Mouse (Mus musculus) stomach, postnatal 0 days (tissue): ENCODE measurements at regions not wholly inside any gene's neighbourhood (a gene's known extent, or its start where the extent isn't known, plus 50 kb on each side); places are given as distances from the start of the nearest gene placed in this dataset.

Experiments used
- ATAC-seq: fragments of 200-750 bp; cut with Nextera tagmentation; 2 replicates; pipeline ENCODE4 v1.8.0; 2017; ENCODE audit not compliant: low FRiP score, low TSS enrichment
- DNase-seq: peaks from one replicate; pipeline ENCODE4 v3.0.0-alpha.2; 2016; ENCODE audit warnings: low spot score
- H3K27ac ChIP-seq: fragments of 300-500 bp; sonication (generic); replicated peaks from 2 replicates; pipeline ENCODE4 v1.5.1; 2014; ENCODE audit warnings: mild to moderate bottlenecking, control low read depth
- H3K27me3 ChIP-seq: fragments of 300-500 bp; sonication (generic); 2 replicates; pipeline ENCODE4 v1.6.1; 2014; ENCODE audit warnings: low read length; ENCODE audit not compliant: control insufficient read depth, insufficient read depth
- H3K36me3 ChIP-seq: fragments of 300-500 bp; sonication (generic); 2 replicates; pipeline ENCODE4 v1.6.1; 2014; ENCODE audit warnings: low read length, mixed read lengths; ENCODE audit not compliant: control insufficient read depth, insufficient read depth
- H3K4me1 ChIP-seq: fragments of 300-500 bp; sonication (generic); replicated peaks from 2 replicates; pipeline ENCODE4 v1.6.1; 2014; ENCODE audit warnings: antibody characterized with exemption; ENCODE audit not compliant: control insufficient read depth, insufficient read depth
- H3K4me2 ChIP-seq: fragments of 300-500 bp; sonication (generic); replicated peaks from 2 replicates; pipeline ENCODE4 v1.6.1; 2014; ENCODE audit warnings: low read depth, mild to moderate bottlenecking, control low read depth, moderate library complexity
- H3K4me3 ChIP-seq: fragments of 300-500 bp; sonication (generic); 2 replicates; pipeline ENCODE4 v1.5.1; 2014; ENCODE audit warnings: low read depth, low read length, control low read depth
- H3K9ac ChIP-seq: fragments of 300-500 bp; sonication (generic); 2 replicates; pipeline ENCODE4 v1.6.1; 2014; ENCODE audit warnings: mild to moderate bottlenecking, low read length, control low read depth, mixed read lengths
- H3K9me3 ChIP-seq: fragments of 300-500 bp; sonication (generic); 2 replicates; pipeline ENCODE4 v1.6.1; 2016; ENCODE audit warnings: low read length; ENCODE audit not compliant: control insufficient read depth
- CTCF ChIP-seq: IDR thresholded peaks from 2 replicates; pipeline ENCODE4 v1.5.1; 2016; ENCODE audit warnings: antibody characterized with exemption, low read depth, mild to moderate bottlenecking, moderate library complexity
- EP300 ChIP-seq: optimal IDR thresholded peaks from 2 replicates; pipeline ENCODE3; 2016; ENCODE audit warnings: antibody characterized with exemption
- WGBS: fragments of 180-500 bp; shearing (Covaris S2); extraction: QIAGEN DNeasy Blood & Tissue Kit; methylation state at CpG from one replicate; pipeline ENCODE4 v1.1.7; 2014; 5-methylcytosine and 5-hydroxymethylcytosine counted together

- Histone ChIP-seq H3K4me3 (no peak overlapping the region), H3K9me3 (no peaks in the 10 kb centered on the region), H3K9ac (no peak overlapping the region), H3K4me1 (no peaks in the 10 kb centered on the region), H3K27ac (no peak overlapping the region), H3K4me2 (no peak overlapping the region), H3K36me3 (no peaks in the 10 kb centered on the region), H3K27me3 (no peaks in the 10 kb centered on the region)
- no peak for DNase-seq
- no peak for ATAC-seq
- no peak for TF ChIP-seq CTCF
- no peak for TF ChIP-seq EP300
- WGBS: 44% methylated on average over 1 of the region's 1 CpGs
Measured at GRCm38 (mm10) chr4:64696134-64696533, 427.8 kb upstream of the Pappa start.

GRCm38 (mm10) chr4:64723296-64723695 is 400.7 kb upstream of the Pappa start:
- DNase-seq (no peak), ATAC-seq (no peak)
- H3K27me3 ChIP-seq: no peaks in the 10 kb centered on the region
- no peak for TF ChIP-seq EP300
- no peak for TF ChIP-seq CTCF
- H3K27ac ChIP-seq: no peak overlapping the region
- no peak overlapping the region for H3K4me2 ChIP-seq
- 38% methylated on average over 3 of the region's 3 CpGs for WGBS
- H3K4me1 ChIP-seq: no peaks in the 10 kb centered on the region
- no peaks in the 10 kb centered on the region for H3K9me3 ChIP-seq
- H3K36me3 ChIP-seq: no peaks in the 10 kb centered on the region
- no peak overlapping the region for H3K4me3 ChIP-seq
- no peak overlapping the region for H3K9ac ChIP-seq

GRCm38 (mm10) chr4:64724851-64725250 is 399.1 kb upstream of the Pappa start:
- Histone ChIP-seq H3K9me3 (no peaks in the 10 kb centered on the region), H3K27ac (no peak overlapping the region), H3K4me3 (no peak overlapping the region), H3K36me3 (no peaks in the 10 kb centered on the region), H3K4me1 (no peaks in the 10 kb centered on the region), H3K27me3 (no peaks in the 10 kb centered on the region), H3K4me2 (no peak overlapping the region), H3K9ac (no peak overlapping the region)
- TF ChIP-seq EP300 (no peak), CTCF (no peak)
- 66% methylated on average over 1 of the region's 1 CpGs for WGBS
- no peak for ATAC-seq
- DNase-seq: no peak

GRCm38 (mm10) chr4:64755986-64756385 is 368.0 kb upstream of the Pappa start:
- ATAC-seq: no peak
- no peak overlapping the region for H3K4me2 ChIP-seq
- H3K27ac ChIP-seq: no peak overlapping the region
- no peaks in the 10 kb centered on the region for H3K9me3 ChIP-seq
- no peak overlapping the region for H3K4me3 ChIP-seq
- H3K27me3 ChIP-seq: no peaks in the 10 kb centered on the region
- no peaks in the 10 kb centered on the region for H3K4me1 ChIP-seq
- H3K36me3 ChIP-seq: no peaks in the 10 kb centered on the region
- DNase-seq: no peak
- no peak overlapping the region for H3K9ac ChIP-seq
- 59% methylated on average over 4 of the region's 4 CpGs for WGBS
- TF ChIP-seq CTCF: no peak
- no peak for TF ChIP-seq EP300

- no peak for ATAC-seq
- H3K27ac ChIP-seq: no peak overlapping the region
- H3K4me1 ChIP-seq: no peaks in the 10 kb centered on the region
- no peak overlapping the region for H3K4me2 ChIP-seq
- H3K9me3 ChIP-seq: no peaks in the 10 kb centered on the region
- DNase-seq: no peak
- no peak overlapping the region for H3K9ac ChIP-seq
- no peak overlapping the region for H3K4me3 ChIP-seq
- no peak for TF ChIP-seq EP300
- no peak for TF ChIP-seq CTCF
- H3K36me3 ChIP-seq: no peaks in the 10 kb centered on the region
- H3K27me3 ChIP-seq: no peaks in the 10 kb centered on the region
- 57% methylated on average over 1 of the region's 1 CpGs for WGBS
Measured at GRCm38 (mm10) chr4:64768610-64769009, 355.4 kb upstream of the Pappa start.

- H3K4me1 ChIP-seq: 0 out of 2 replicates have a peak, but pooled peaks cover 2% of the 10 kb centered on the region
- 26% methylated on average over 7 of the region's 7 CpGs for WGBS
- peak; percentile 99 for ATAC-seq
Measured at GRCm38 (mm10) chr4:64803886-64804285, 320.1 kb upstream of the Pappa start.

More at GRCm38 (mm10) chr4:64803886-64804285, 320.1 kb upstream of the Pappa start:
- Histone ChIP-seq H3K27ac (no peak overlapping the region), H3K27me3 (no peaks in the 10 kb centered on the region), H3K9me3 (no peaks in the 10 kb centered on the region), H3K4me2 (no peak overlapping the region), H3K9ac (no peak overlapping the region), H3K36me3 (no peaks in the 10 kb centered on the region), H3K4me3 (no peak overlapping the region)
- peak; percentile 70 for DNase-seq
- TF ChIP-seq EP300 (no peak), CTCF (no peak)
